Mouse (Mus musculus): ENCODE results near the gene Cnot6l. TPM values are rescaled to one million over a fixed set of nuclear protein-coding genes. Genes with fewer than 3 reads are reported as not detected.

Gene Cnot6l
- polyA plus RNA-seq, 1 experiment: 4.7 TPM

GRCm38 (mm10) chr5:96200269-96200668, 36.3 kb upstream of the Cnot6l start:
- Histone ChIP-seq H3K4me1 (ENCODE audit: control insufficient read depth, insufficient read depth, low read length) (no peaks in the 10 kb centered on the region), H3K27me3 (ENCODE audit: control insufficient read depth, insufficient read depth, low read length) (no peaks in the 10 kb centered on the region), H3K4me3 (ENCODE audit: control insufficient read depth, low read depth, low read length) (no peak overlapping the region), H3K27ac (ENCODE audit: control insufficient read depth, insufficient read depth, low read depth, low read length) (no peak overlapping the region), H3K36me3 (ENCODE audit: control insufficient read depth, insufficient read depth, low read length) (no peaks in the 10 kb centered on the region)
- TF ChIP-seq CTCF (IDR thresholded peaks at IDR 0.05; ENCODE audit: control insufficient read depth, insufficient read depth, insufficient replicate concordance, low read depth, low read length) (no peak), POLR2A (IDR thresholded peaks at IDR 0.05; ENCODE audit: control insufficient read depth, low read depth, low read length) (no peak)

DNA sequence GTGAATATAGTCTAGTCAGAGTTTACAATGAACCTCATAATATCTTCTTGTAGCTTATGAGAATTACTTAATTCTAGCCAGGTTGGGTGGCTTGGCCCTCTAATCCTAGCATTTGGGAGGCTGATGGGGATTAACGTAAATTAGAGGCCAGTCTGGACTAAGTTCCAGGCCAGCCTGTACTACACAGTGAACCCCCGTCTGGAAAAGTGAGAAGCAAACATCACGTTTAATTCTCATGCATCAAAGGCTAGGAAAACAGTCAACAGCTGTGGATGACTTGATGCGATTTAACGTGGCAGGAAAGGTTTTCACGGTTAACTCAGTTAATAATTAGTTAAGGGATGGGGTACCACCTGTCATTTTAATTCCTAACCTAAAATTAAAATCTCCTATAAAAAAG, 34.3 kb upstream of the Cnot6l start:
- Histone ChIP-seq H3K27ac (ENCODE audit: control insufficient read depth, insufficient read depth, low read depth, low read length) (no peak overlapping the region), H3K27me3 (ENCODE audit: control insufficient read depth, insufficient read depth, low read length) (no peaks in the 10 kb centered on the region), H3K4me1 (ENCODE audit: control insufficient read depth, insufficient read depth, low read length) (no peaks in the 10 kb centered on the region), H3K36me3 (ENCODE audit: control insufficient read depth, insufficient read depth, low read length) (no peaks in the 10 kb centered on the region), H3K4me3 (ENCODE audit: control insufficient read depth, low read depth, low read length) (no peak overlapping the region)
- no peak for TF ChIP-seq POLR2A (IDR thresholded peaks at IDR 0.05; ENCODE audit: control insufficient read depth, low read depth, low read length)
- TF ChIP-seq CTCF (IDR thresholded peaks at IDR 0.05; ENCODE audit: control insufficient read depth, insufficient read depth, insufficient replicate concordance, low read depth, low read length): no peak

- no peak overlapping the region for H3K27ac ChIP-seq (ENCODE audit: control insufficient read depth, insufficient read depth, low read depth, low read length)
- no peak overlapping the region for H3K4me3 ChIP-seq (ENCODE audit: control insufficient read depth, low read depth, low read length)
- no peaks in the 10 kb centered on the region for H3K36me3 ChIP-seq (ENCODE audit: control insufficient read depth, insufficient read depth, low read length)
- H3K27me3 ChIP-seq (ENCODE audit: control insufficient read depth, insufficient read depth, low read length): no peaks in the 10 kb centered on the region
- H3K4me1 ChIP-seq (ENCODE audit: control insufficient read depth, insufficient read depth, low read length): no peaks in the 10 kb centered on the region
- TF ChIP-seq CTCF (IDR thresholded peaks at IDR 0.05; ENCODE audit: control insufficient read depth, insufficient read depth, insufficient replicate concordance, low read depth, low read length): no peak
- no peak for TF ChIP-seq POLR2A (IDR thresholded peaks at IDR 0.05; ENCODE audit: control insufficient read depth, low read depth, low read length)
These were observed 32.6 kb upstream of the Cnot6l start for GRCm38 (mm10) chr5:96196547-96197052.

- Histone ChIP-seq H3K27ac (ENCODE audit: control insufficient read depth, insufficient read depth, low read depth, low read length) (no peak overlapping the region), H3K4me1 (ENCODE audit: control insufficient read depth, insufficient read depth, low read length) (no peaks in the 10 kb centered on the region), H3K27me3 (ENCODE audit: control insufficient read depth, insufficient read depth, low read length) (no peaks in the 10 kb centered on the region), H3K4me3 (ENCODE audit: control insufficient read depth, low read depth, low read length) (no peak overlapping the region), H3K36me3 (ENCODE audit: control insufficient read depth, insufficient read depth, low read length) (no peaks in the 10 kb centered on the region)
- TF ChIP-seq POLR2A (IDR thresholded peaks at IDR 0.05; ENCODE audit: control insufficient read depth, low read depth, low read length) (no peak), CTCF (IDR thresholded peaks at IDR 0.05; ENCODE audit: control insufficient read depth, insufficient read depth, insufficient replicate concordance, low read depth, low read length) (no peak)
These were observed 27.3 kb upstream of the Cnot6l start for GRCm38 (mm10) chr5:96191251-96191650.

GRCm38 (mm10) chr5:96189761-96190160, 25.8 kb upstream of the Cnot6l start:
- Histone ChIP-seq H3K27ac (ENCODE audit: control insufficient read depth, insufficient read depth, low read depth, low read length) (no peak overlapping the region), H3K27me3 (ENCODE audit: control insufficient read depth, insufficient read depth, low read length) (no peaks in the 10 kb centered on the region), H3K36me3 (ENCODE audit: control insufficient read depth, insufficient read depth, low read length) (no peaks in the 10 kb centered on the region), H3K4me1 (ENCODE audit: control insufficient read depth, insufficient read depth, low read length) (no peaks in the 10 kb centered on the region), H3K4me3 (ENCODE audit: control insufficient read depth, low read depth, low read length) (no peak overlapping the region)
- TF ChIP-seq POLR2A (IDR thresholded peaks at IDR 0.05; ENCODE audit: control insufficient read depth, low read depth, low read length) (no peak), CTCF (IDR thresholded peaks at IDR 0.05; ENCODE audit: control insufficient read depth, insufficient read depth, insufficient replicate concordance, low read depth, low read length) (no peak)

DNA sequence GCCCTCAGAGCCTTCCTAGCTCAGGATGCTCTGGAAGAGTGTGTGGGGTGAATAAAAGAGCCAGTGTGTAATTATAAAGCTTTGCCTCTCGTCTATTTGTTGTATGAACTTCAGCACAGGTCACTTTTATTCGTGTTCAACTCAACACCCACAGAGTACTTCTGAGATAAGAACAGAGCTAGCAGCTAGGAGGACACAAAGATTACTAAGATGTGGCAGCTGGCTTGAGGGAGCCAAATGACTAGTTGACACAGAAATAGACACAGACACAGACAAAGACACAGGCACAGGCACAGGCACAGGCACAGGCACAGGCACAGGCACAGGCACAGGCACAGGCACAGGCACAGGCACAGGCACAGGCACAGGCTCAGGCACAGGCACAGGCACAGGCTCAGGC, 20.0 kb upstream of the Cnot6l start:
- H3K36me3 ChIP-seq (ENCODE audit: control insufficient read depth, insufficient read depth, low read length): no peaks in the 10 kb centered on the region
- H3K4me1 ChIP-seq (ENCODE audit: control insufficient read depth, insufficient read depth, low read length): no peaks in the 10 kb centered on the region
- H3K27ac ChIP-seq (ENCODE audit: control insufficient read depth, insufficient read depth, low read depth, low read length): no peak overlapping the region
- TF ChIP-seq CTCF (IDR thresholded peaks at IDR 0.05; ENCODE audit: control insufficient read depth, insufficient read depth, insufficient replicate concordance, low read depth, low read length) (no peak), POLR2A (IDR thresholded peaks at IDR 0.05; ENCODE audit: control insufficient read depth, low read depth, low read length) (no peak)
- H3K27me3 ChIP-seq (ENCODE audit: control insufficient read depth, insufficient read depth, low read length): no peaks in the 10 kb centered on the region
- no peak overlapping the region for H3K4me3 ChIP-seq (ENCODE audit: control insufficient read depth, low read depth, low read length)

- Histone ChIP-seq H3K27me3 (ENCODE audit: control insufficient read depth, insufficient read depth, low read length) (no peaks in the 10 kb centered on the region), H3K27ac (ENCODE audit: control insufficient read depth, insufficient read depth, low read depth, low read length) (no peak overlapping the region), H3K36me3 (ENCODE audit: control insufficient read depth, insufficient read depth, low read length) (no peaks in the 10 kb centered on the region), H3K4me1 (ENCODE audit: control insufficient read depth, insufficient read depth, low read length) (no peaks in the 10 kb centered on the region), H3K4me3 (ENCODE audit: control insufficient read depth, low read depth, low read length) (no peak overlapping the region)
- TF ChIP-seq CTCF (IDR thresholded peaks at IDR 0.05; ENCODE audit: control insufficient read depth, insufficient read depth, insufficient replicate concordance, low read depth, low read length): no peak
- no peak for TF ChIP-seq POLR2A (IDR thresholded peaks at IDR 0.05; ENCODE audit: control insufficient read depth, low read depth, low read length)
These were observed 19.2 kb upstream of the Cnot6l start for GRCm38 (mm10) chr5:96183211-96183610.
